16 mouse cellular contexts compared by ENCODE assay signal in genomic region chr1:183377045-183377444, GRCm38 (mm10). TPM values are rescaled to one million over a fixed set of nuclear protein-coding genes. Genes with fewer than 3 reads are reported as not detected.
"Had no signal": no experiment of that assay in that cellular context is flagged by ENCODE, and none has a peak within 500 bp of the region (broad histone marks: within the 10 kb centered on the region; RNA-seq: fewer than 3 reads in every experiment).

No protein-coding gene starts in this region.

- H3K36me3 ChIP-seq: neural tube, embryonic 13.5 days; neural tube, embryonic 15.5 days; stomach, embryonic 15.5 days had no signal

- H3K4me2 ChIP-seq: neural tube, embryonic 13.5 days; neural tube, embryonic 15.5 days; stomach, embryonic 15.5 days had no signal

- H3K4me3 ChIP-seq: neural tube, embryonic 13.5 days; neural tube, embryonic 15.5 days; stomach, embryonic 15.5 days had no signal

- DNase-seq: retina, postnatal 1 day; right cerebral cortex, adult 18-20 months; right cerebral cortex, postnatal 14 days; right cerebral cortex, postnatal 25 days; right cerebral cortex, postnatal 4 days; spleen, adult 18-20 months; thymus, adult 18-20 months; thymus, adult 2 months; thymus, postnatal 14 days; thymus, postnatal 25 days; thymus, postnatal 36 days; thymus, postnatal 4 days had no signal

- H3K4me1 ChIP-seq: neural tube, embryonic 13.5 days; neural tube, embryonic 15.5 days; stomach, embryonic 15.5 days had no signal

- H3K9me3 ChIP-seq: neural tube, embryonic 15.5 days had no signal

- H3K9ac ChIP-seq: neural tube, embryonic 13.5 days; neural tube, embryonic 15.5 days; stomach, embryonic 15.5 days had no signal

- H3K27me3 ChIP-seq: stomach, embryonic 15.5 days had no signal

- H3K27ac ChIP-seq: neural tube, embryonic 13.5 days; neural tube, embryonic 15.5 days; stomach, embryonic 15.5 days; stomach, postnatal 0 days had no signal

RNA-seq across cellular contexts. Expression of gene Hhipl2, which starts 41.0 kb away (rescaled TPM):
- polyA plus RNA-seq: stomach, postnatal 0 days had no signal
